Mouse (Mus musculus) forebrain, embryonic 13.5 days (tissue): ENCODE data around the gene Ttll12. TPM values are rescaled to one million over a fixed set of nuclear protein-coding genes. Genes with fewer than 3 reads are reported as not detected.

Source experiments
- ATAC-seq: fragments of 200-750 bp; cut with Nextera tagmentation; 2 replicates; pipeline ENCODE4 v1.8.0; 2017
- H3K27ac ChIP-seq: fragments of 300-500 bp; sonication (generic); 2 replicates; pipeline ENCODE4 v1.5.1; 2015; ENCODE audit warnings: inconsistent platforms, mild to moderate bottlenecking, moderate library complexity
- H3K27me3 ChIP-seq: fragments of 300-500 bp; sonication (generic); 2 replicates; pipeline ENCODE4 v1.6.1; 2015; ENCODE audit warnings: mild to moderate bottlenecking, inconsistent platforms
- H3K36me3 ChIP-seq: fragments of 300-500 bp; sonication (generic); 2 replicates; pipeline ENCODE4 v1.6.1; 2015; ENCODE audit warnings: mild to moderate bottlenecking, inconsistent platforms; ENCODE audit not compliant: poor library complexity, severe bottlenecking
- H3K4me1 ChIP-seq: fragments of 300-500 bp; sonication (generic); 2 replicates; pipeline ENCODE4 v1.6.1; 2015; ENCODE audit warnings: inconsistent platforms
- H3K4me2 ChIP-seq: fragments of 300-500 bp; sonication (generic); 2 replicates; pipeline ENCODE4 v1.6.1; 2015; ENCODE audit warnings: inconsistent platforms, mild to moderate bottlenecking, moderate library complexity
- H3K4me3 ChIP-seq: fragments of 300-500 bp; sonication (generic); 2 replicates; pipeline ENCODE4 v1.5.1; 2015; ENCODE audit warnings: mild to moderate bottlenecking, inconsistent platforms
- H3K9ac ChIP-seq: fragments of 300-500 bp; sonication (generic); 2 replicates; pipeline ENCODE4 v1.6.1; 2015; ENCODE audit warnings: mild to moderate bottlenecking, inconsistent platforms
- H3K9me3 ChIP-seq: fragments of 300-500 bp; sonication (generic); replicated peaks from 2 replicates; pipeline ENCODE4 v1.6.1; 2016; ENCODE audit warnings: inconsistent platforms
- WGBS: fragments of 180-500 bp; shearing (Covaris S2); methylation state at CpG from one replicate; pipeline ENCODE4 v1.1.7; 2015; 5-methylcytosine and 5-hydroxymethylcytosine counted together
- polyA plus RNA-seq: library from polyadenylated mRNA; unstranded; fragments of >200 nt; fragmentation: Nextera tagmentation; extraction: Ambion mirVana; gene quantifications from 2 replicates; pipeline ENCODE4 v1.2.1, GENCODE M21; 2015

Gene Ttll12
- polyA plus RNA-seq = 40.7 and 46.2 TPM in 2 replicates

DNA sequence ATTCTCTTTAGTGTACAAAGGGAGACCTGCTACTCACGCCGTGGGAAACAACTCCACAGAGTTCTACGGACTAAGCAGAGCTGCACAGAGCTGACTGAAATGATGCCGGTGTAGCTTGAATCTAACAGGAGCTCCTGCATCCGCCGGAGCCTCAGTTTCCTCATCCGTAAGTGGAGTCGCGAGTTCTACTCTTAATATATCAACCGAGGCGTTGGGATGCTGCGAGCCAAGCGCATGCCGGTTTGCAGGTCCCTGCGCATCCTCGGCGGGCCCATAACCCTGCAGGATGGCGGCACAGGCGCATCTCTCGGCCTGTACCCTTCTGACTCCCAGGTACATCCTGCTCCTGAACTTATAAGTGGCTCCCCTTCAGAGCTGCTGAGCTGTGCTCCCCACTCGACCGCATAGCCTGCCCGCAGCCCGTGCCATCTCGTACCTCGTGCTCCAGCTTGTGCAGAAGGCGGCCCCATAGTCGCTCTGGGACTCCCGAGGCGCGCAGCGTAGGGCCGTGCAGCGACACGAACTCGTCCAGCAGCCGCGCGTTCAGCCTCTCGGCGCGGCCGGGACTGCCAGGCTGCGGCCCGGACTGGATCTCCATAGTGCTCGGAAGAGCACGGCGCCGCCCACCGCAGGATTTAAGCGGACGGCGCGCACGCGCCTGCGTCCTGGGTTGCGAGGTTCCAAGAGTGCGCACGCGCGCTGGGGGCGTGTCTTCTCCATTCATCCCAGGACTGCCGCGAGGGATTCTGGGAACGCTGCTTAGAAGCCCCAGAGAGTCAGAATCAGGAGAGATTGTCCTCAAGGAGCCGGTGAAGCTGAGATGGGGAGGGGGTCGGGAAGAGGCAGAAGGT lies at the start of gene Ttll12:
Gene Ttll12 (minus strand): TSS at position 645 of the 851 bp plus-strand sequence.
- H3K9ac ChIP-seq = peak within 1 kb of the TSS; percentile 84
- WGBS = under 1% methylated on average over 62 of the region's 68 CpGs
- H3K4me3 ChIP-seq = peak within 1 kb of the TSS; percentile 81
- H3K4me1 ChIP-seq = peaks cover 24% of the 10 kb centered on the region
- peak within 1 kb of the TSS; percentile 84 for H3K4me2 ChIP-seq
- peak; percentile 96 for ATAC-seq
- H3K27me3 ChIP-seq = no peaks in the 10 kb centered on the region
- H3K27ac ChIP-seq = peak within 1 kb of the TSS; percentile 51
- H3K36me3 ChIP-seq = peaks cover 15% of the 10 kb centered on the region
- H3K9me3 ChIP-seq = no peaks in the 10 kb centered on the region

GRCm38 (mm10) chr15:83642518-83642917 lies 47.6 kb upstream of the Ttll12 start:
- H3K27ac ChIP-seq = no peak overlapping the region
- H3K27me3 ChIP-seq = no peaks in the 10 kb centered on the region
- no peak overlapping the region for H3K4me2 ChIP-seq
- no peak for ATAC-seq
- H3K9me3 ChIP-seq = no peaks in the 10 kb centered on the region
- no peak overlapping the region for H3K9ac ChIP-seq
- no peaks in the 10 kb centered on the region for H3K36me3 ChIP-seq
- no peaks in the 10 kb centered on the region for H3K4me1 ChIP-seq
- no peak overlapping the region for H3K4me3 ChIP-seq
- 94% methylated on average over 6 of the region's 6 CpGs for WGBS

GRCm38 (mm10) chr15:83640208-83640607 lies 45.3 kb upstream of the Ttll12 start:
- no peaks in the 10 kb centered on the region for H3K4me1 ChIP-seq
- no peaks in the 10 kb centered on the region for H3K9me3 ChIP-seq
- no peaks in the 10 kb centered on the region for H3K27me3 ChIP-seq
- WGBS = 82% methylated on average over 4 of the region's 4 CpGs
- no peak overlapping the region for H3K4me2 ChIP-seq
- no peak overlapping the region for H3K4me3 ChIP-seq
- H3K27ac ChIP-seq = no peak overlapping the region
- ATAC-seq = no peak
- H3K9ac ChIP-seq = no peak overlapping the region
- 0 out of 2 replicates have a peak, but pooled peaks cover 2% of the 10 kb centered on the region for H3K36me3 ChIP-seq

GRCm38 (mm10) chr15:83639160-83639559 lies 44.2 kb upstream of the Ttll12 start:
- 75% methylated on average over 3 of the region's 3 CpGs for WGBS
- no peaks in the 10 kb centered on the region for H3K27me3 ChIP-seq
- H3K27ac ChIP-seq = no peak overlapping the region
- no peaks in the 10 kb centered on the region for H3K9me3 ChIP-seq
- H3K9ac ChIP-seq = no peak overlapping the region
- ATAC-seq = no peak
- H3K4me1 ChIP-seq = no peaks in the 10 kb centered on the region
- 0 out of 2 replicates have a peak, but pooled peaks cover 2% of the 10 kb centered on the region for H3K36me3 ChIP-seq
- no peak overlapping the region for H3K4me2 ChIP-seq
- H3K4me3 ChIP-seq = no peak overlapping the region

- Histone ChIP-seq H3K4me3 (no peak overlapping the region), H3K4me1 (no peaks in the 10 kb centered on the region), H3K36me3 (0 out of 2 replicates have a peak, but pooled peaks cover 2% of the 10 kb centered on the region), H3K27ac (no peak overlapping the region), H3K27me3 (no peaks in the 10 kb centered on the region), H3K9me3 (no peaks in the 10 kb centered on the region), H3K4me2 (no peak overlapping the region), H3K9ac (no peak overlapping the region)
- ATAC-seq = no peak
- 90% methylated on average over 20 of the region's 20 CpGs for WGBS
Observed at GRCm38 (mm10) chr15:83638196-83638899, 43.4 kb upstream of the Ttll12 start.

GRCm38 (mm10) chr15:83636759-83637158 lies 41.8 kb upstream of the Ttll12 start:
- ATAC-seq = no peak
- no peak overlapping the region for H3K4me3 ChIP-seq
- no peaks in the 10 kb centered on the region for H3K9me3 ChIP-seq
- no peaks in the 10 kb centered on the region for H3K27me3 ChIP-seq
- peaks cover 11% of the 10 kb centered on the region; the same call in 1 of the 2 replicates for H3K36me3 ChIP-seq
- no peak overlapping the region for H3K9ac ChIP-seq
- no peak overlapping the region for H3K27ac ChIP-seq
- WGBS = 81% methylated on average over 6 of the region's 6 CpGs
- no peaks in the 10 kb centered on the region for H3K4me1 ChIP-seq
- no peak overlapping the region for H3K4me2 ChIP-seq

DNA sequence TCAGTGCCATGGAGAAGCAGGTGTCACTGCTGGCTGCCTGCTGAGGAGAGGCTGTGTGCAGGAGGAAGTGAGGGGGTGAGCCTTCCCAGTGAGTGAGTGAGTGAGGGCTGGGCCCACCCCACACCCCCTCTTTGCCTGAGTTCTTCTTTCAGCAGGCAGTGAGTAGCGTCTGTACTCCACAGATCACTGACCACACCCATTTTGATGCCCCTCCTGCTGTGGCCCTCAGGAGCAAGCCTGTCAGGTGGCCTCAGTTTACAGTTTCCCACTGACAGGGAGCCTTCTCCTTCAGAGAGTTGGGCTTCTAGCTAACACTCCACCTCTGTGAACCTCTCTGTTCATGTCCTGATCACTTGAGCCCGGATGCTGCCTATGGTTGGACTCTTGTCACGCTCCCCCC lies 40.3 kb upstream of the Ttll12 start:
- 63% methylated on average over 3 of the region's 3 CpGs for WGBS
- peaks cover 12% of the 10 kb centered on the region for H3K36me3 ChIP-seq
- H3K9me3 ChIP-seq = 0 out of 2 replicates have a peak, but pooled peaks cover under 1% of the 10 kb centered on the region
- no peaks in the 10 kb centered on the region for H3K27me3 ChIP-seq
- no peak overlapping the region for H3K9ac ChIP-seq
- no peak overlapping the region for H3K4me3 ChIP-seq
- ATAC-seq = no peak
- H3K4me2 ChIP-seq = no peak overlapping the region
- H3K4me1 ChIP-seq = no peaks in the 10 kb centered on the region
- no peak overlapping the region for H3K27ac ChIP-seq

DNA sequence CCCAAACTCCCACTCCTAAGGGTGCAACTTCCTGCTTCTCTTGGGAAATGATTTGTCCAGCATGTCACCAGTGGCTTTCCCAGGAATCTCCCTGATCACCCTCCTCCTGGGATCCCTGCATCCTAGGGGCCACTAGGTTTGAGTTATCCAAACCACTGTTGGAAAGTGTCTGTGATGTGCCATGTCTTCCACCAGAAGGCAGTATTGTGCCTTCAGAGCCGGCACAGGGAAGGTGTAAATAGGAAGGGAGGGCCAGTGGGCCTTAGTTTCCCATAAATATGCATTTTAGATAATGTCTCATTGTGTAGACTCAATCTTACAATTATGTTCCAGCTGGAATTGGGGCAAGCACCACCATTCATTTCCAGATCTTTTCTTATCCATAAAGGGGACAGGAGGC lies 39.1 kb upstream of the Ttll12 start:
- no peaks in the 10 kb centered on the region for H3K4me1 ChIP-seq
- no peak overlapping the region for H3K4me3 ChIP-seq
- H3K36me3 ChIP-seq = peaks cover 18% of the 10 kb centered on the region
- no peak for ATAC-seq
- 14% methylated on average over 1 of the region's 1 CpGs for WGBS
- H3K9me3 ChIP-seq = peaks cover 6% of the 10 kb centered on the region; the same call in 1 of the 2 replicates
- H3K27ac ChIP-seq = no peak overlapping the region
- H3K27me3 ChIP-seq = no peaks in the 10 kb centered on the region
- no peak overlapping the region for H3K9ac ChIP-seq
- H3K4me2 ChIP-seq = no peak overlapping the region

- ATAC-seq = no peak
- no peak overlapping the region for H3K27ac ChIP-seq
- peaks cover 15% of the 10 kb centered on the region for H3K36me3 ChIP-seq
- no peaks in the 10 kb centered on the region for H3K27me3 ChIP-seq
- 86% methylated on average over 7 of the region's 7 CpGs for WGBS
- no peak overlapping the region for H3K9ac ChIP-seq
- no peak overlapping the region for H3K4me3 ChIP-seq
- no peaks in the 10 kb centered on the region for H3K4me1 ChIP-seq
- peaks cover 6% of the 10 kb centered on the region; the same call in 1 of the 2 replicates for H3K9me3 ChIP-seq
- no peak overlapping the region for H3K4me2 ChIP-seq
Observed at GRCm38 (mm10) chr15:83631071-83631470, 36.1 kb upstream of the Ttll12 start.

DNA sequence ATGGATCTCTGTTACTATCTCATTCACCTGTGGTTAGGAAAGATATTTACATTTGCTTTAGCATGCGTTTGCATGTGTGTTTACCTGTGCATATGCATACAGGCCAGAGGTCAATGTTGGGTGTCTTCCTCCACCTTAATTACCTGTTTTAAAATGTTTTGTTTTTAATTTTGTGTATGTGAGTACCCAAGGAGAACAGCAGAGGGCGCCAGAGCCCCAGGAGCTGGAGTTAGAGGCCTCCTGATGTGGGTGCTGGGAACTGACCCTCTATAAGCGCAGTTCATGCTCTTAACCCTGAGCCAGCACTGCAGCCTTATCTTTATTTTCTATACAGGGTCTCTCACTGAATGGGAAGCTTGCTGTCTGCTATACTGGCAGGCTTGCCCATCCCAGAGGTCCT lies 34.8 kb upstream of the Ttll12 start:
- Histone ChIP-seq H3K27ac (no peak overlapping the region), H3K36me3 (peaks cover 15% of the 10 kb centered on the region), H3K4me1 (no peaks in the 10 kb centered on the region), H3K4me3 (no peak overlapping the region), H3K27me3 (no peaks in the 10 kb centered on the region), H3K9ac (no peak overlapping the region), H3K4me2 (no peak overlapping the region), H3K9me3 (peaks cover 6% of the 10 kb centered on the region; the same call in 1 of the 2 replicates)
- WGBS = 74% methylated on average over 3 of the region's 3 CpGs
- no peak for ATAC-seq

DNA sequence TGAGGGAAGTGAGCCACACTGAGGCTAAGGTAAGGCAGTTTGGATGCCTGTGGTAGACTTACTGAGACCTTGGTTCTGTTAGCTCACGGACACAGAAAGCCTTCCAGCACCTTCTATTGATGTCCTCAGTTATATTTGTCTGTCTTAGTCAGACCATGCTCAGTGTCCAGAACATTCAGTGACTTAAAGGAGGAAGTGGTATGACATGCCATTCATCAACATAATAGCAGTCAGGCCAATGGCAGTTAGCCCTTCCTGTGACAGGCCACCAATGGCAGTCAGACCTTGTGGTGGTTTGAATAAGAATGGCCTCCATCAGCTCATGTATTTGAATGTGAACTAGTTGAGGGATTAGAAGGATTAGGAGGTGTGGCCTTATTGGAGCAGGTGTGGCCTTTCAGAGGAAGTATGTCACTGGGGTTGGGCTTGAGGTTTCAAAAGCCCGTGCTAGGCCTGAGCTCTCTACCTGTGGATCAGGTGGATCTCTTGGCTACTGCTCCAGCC lies 31.2 kb upstream of the Ttll12 start:
- 86% methylated on average over 2 of the region's 2 CpGs for WGBS
- peaks cover 6% of the 10 kb centered on the region; the same call in 1 of the 2 replicates for H3K9me3 ChIP-seq
- no peak overlapping the region for H3K27ac ChIP-seq
- H3K27me3 ChIP-seq = no peaks in the 10 kb centered on the region
- peaks cover 7% of the 10 kb centered on the region for H3K36me3 ChIP-seq
- no peak overlapping the region for H3K4me3 ChIP-seq
- no peak overlapping the region for H3K9ac ChIP-seq
- H3K4me2 ChIP-seq = no peak overlapping the region
- no peak for ATAC-seq
- H3K4me1 ChIP-seq = no peaks in the 10 kb centered on the region

DNA sequence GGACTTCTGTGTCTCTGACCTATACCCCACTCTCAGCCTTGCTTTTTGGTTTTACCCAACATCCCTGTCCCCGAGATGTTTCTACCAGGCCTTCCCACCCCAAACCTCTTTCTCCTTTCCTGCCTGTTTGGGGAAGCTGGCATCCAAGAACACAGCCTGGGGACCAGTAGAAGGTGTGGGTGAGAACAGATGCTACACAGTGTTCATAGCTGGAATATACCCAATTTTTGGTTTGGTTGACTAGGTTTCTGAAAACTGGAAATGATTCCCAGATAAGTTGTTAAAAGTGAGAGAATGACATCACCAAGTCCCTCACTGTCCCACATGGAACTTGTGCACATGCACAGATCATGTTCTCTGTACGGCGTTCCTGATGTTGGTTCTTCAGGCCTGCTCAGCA lies 20.3 kb upstream of the Ttll12 start:
- Histone ChIP-seq H3K9ac (no peak overlapping the region), H3K27ac (no peak overlapping the region), H3K4me3 (no peak overlapping the region), H3K4me1 (no peaks in the 10 kb centered on the region), H3K4me2 (no peak overlapping the region), H3K27me3 (no peaks in the 10 kb centered on the region), H3K9me3 (no peaks in the 10 kb centered on the region), H3K36me3 (peaks cover 48% of the 10 kb centered on the region)
- no peak for ATAC-seq
- WGBS = 93% methylated on average over 3 of the region's 3 CpGs
